Mouse (Mus musculus): Measurements from ENCODE around the gene Osbpl11.
A peak's percentile ranks its signal among the peaks of the same experiment; 100 is the strongest.
"Not testable (repeated sequence)": the region's sequence is repeated elsewhere in the genome, so short reads cannot be mapped to it uniquely, and the experiment has no call there.

Osbpl11 gene

GRCm38 (mm10) chr16:33178278-33179074 is 6.4 kb upstream of the Osbpl11 start:
- DNase-seq: peak; percentile 77

GRCm38 (mm10) chr16:33179222-33179621 is 5.6 kb upstream of the Osbpl11 start:
- not testable (repeated sequence) for DNase-seq

- no peak for DNase-seq
Observed at GRCm38 (mm10) chr16:33179911-33180310, 5.0 kb upstream of the Osbpl11 start.

GRCm38 (mm10) chr16:33180793-33181192 is 4.1 kb upstream of the Osbpl11 start:
- no peak for DNase-seq

GRCm38 (mm10) chr16:33185261-33186046 is 583 bp downstream of the Osbpl11 start:
- no peak for DNase-seq

GRCm38 (mm10) chr16:33186134-33186533 is 1.3 kb downstream of the Osbpl11 start:
- no peak for DNase-seq

GRCm38 (mm10) chr16:33188076-33188475 is 3.2 kb downstream of the Osbpl11 start:
- DNase-seq: no peak

- no peak for DNase-seq
Observed at GRCm38 (mm10) chr16:33191671-33192091, 6.8 kb downstream of the Osbpl11 start.

GRCm38 (mm10) chr16:33192280-33192679 is 7.4 kb downstream of the Osbpl11 start:
- no peak for DNase-seq

GRCm38 (mm10) chr16:33193649-33194048 is 8.8 kb downstream of the Osbpl11 start:
- peak; percentile 54 for DNase-seq

- DNase-seq: no peak
Observed at GRCm38 (mm10) chr16:33195686-33196313, 10.9 kb downstream of the Osbpl11 start.

- DNase-seq: no peak
Observed at GRCm38 (mm10) chr16:33196578-33196977, 11.7 kb downstream of the Osbpl11 start.

- no peak for DNase-seq
Observed at GRCm38 (mm10) chr16:33200589-33200988, 15.7 kb downstream of the Osbpl11 start.

- DNase-seq: no peak
Observed at GRCm38 (mm10) chr16:33210812-33211211, 25.9 kb downstream of the Osbpl11 start.

- DNase-seq: no peak
Observed at GRCm38 (mm10) chr16:33216313-33217003, 31.6 kb downstream of the Osbpl11 start.

GRCm38 (mm10) chr16:33217553-33218085 is 32.7 kb downstream of the Osbpl11 start:
- not testable (repeated sequence) for DNase-seq

- DNase-seq: no peak
Observed at GRCm38 (mm10) chr16:33222482-33222881, 37.6 kb downstream of the Osbpl11 start.

- no peak for DNase-seq
Observed at GRCm38 (mm10) chr16:33224381-33224780, 39.5 kb downstream of the Osbpl11 start.

GRCm38 (mm10) chr16:33234128-33234527 is 49.3 kb downstream of the Osbpl11 start:
- no peak for DNase-seq

GRCm38 (mm10) chr16:33236151-33236550 is 51.3 kb downstream of the Osbpl11 start:
- DNase-seq: no peak

GRCm38 (mm10) chr16:33239305-33239704 is 54.4 kb downstream of the Osbpl11 start:
- DNase-seq: no peak

GRCm38 (mm10) chr16:33242046-33242445 is 57.2 kb downstream of the Osbpl11 start:
- no peak for DNase-seq

Data from right cerebral cortex, postnatal 25 days (tissue).